Comparison of ENCODE assay signal across 36 mouse cellular contexts in the genomic region with DNA sequence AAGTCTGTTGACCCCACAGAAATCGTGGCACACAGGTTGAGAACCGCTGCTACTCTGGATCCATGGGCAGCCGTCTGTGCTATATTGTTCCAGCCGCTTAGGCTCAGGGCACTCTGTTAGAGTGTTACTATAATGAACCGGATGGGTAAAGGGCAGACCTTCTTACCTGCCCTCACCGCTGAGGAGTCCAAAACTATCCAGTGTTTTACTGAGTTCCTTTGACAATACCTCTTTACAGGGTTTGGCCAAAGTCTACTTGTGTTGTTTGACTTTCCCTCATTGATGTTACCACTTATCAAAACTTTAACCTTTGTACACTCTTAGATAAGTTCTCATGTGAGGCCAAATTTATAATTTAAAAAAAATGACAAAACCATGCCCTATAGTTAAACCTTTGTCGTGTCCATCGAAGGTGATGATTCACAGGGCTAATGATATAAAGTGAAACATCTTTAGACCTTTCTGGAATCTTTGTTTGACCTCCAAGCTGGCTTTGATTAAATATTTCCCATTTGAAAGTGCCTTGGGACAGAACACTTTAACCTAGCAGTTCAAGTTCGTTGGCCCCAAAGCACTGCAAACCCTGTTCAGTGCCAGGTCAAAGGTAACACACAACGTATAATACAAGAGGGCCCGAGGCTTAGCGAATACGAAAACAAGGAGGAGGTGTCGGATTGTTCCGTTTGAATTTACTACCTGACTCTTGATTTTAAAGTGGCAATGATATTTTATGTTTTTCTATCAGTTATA. TPM values are rescaled to one million over a fixed set of nuclear protein-coding genes. Genes with fewer than 3 reads are reported as not detected.
DNase-seq lines count a peak whose midpoint lies in the region; ATAC-seq and TF ChIP-seq lines count a peak whose summit lies in the region.
"Had no signal": no experiment of that assay in that cellular context is flagged by ENCODE, and none has a peak within 500 bp of the region (broad histone marks: within the 10 kb centered on the region; RNA-seq: fewer than 3 reads in every experiment).

No protein-coding gene starts in this region.

- TF ChIP-seq CTCF in liver, embryonic 14.5 days (IDR thresholded peaks at IDR 0.05; ENCODE audit: low read depth) = no peak

- peaks cover 0 to 12% of the 10 kb centered on the region in 2 experiments; a peak in 2 of 4 replicates for H3K4me1 ChIP-seq in liver, embryonic 14.5 days (replicated peaks; ENCODE audit: control insufficient read depth in 2 of 2, insufficient read depth in 2 of 2, low read length in 1 of 2)
- H3K4me1 ChIP-seq in liver, embryonic 12.5 days = no peaks in the 10 kb centered on the region
- H3K4me1 ChIP-seq: embryonic facial prominence, embryonic 10.5 days; embryonic facial prominence, embryonic 15.5 days; forebrain, embryonic 12.5 days; heart, embryonic 13.5 days; limb, embryonic 12.5 days; stomach, embryonic 15.5 days had no signal

- 0 out of 2 replicates have a peak, but pooled peaks have one; percentile 18 for ATAC-seq in liver, embryonic 14.5 days (ENCODE audit: insufficient read depth)
- no peak for ATAC-seq in liver, embryonic 12.5 days
- ATAC-seq: activated CD4-positive, CD25-positive, alpha-beta regulatory T cell, adult 4 months; forebrain, postnatal 0 days had no signal

- H3K27ac ChIP-seq in liver, embryonic 14.5 days = no peak overlapping the region
- H3K27ac ChIP-seq in liver, embryonic 12.5 days = no peak overlapping the region
- H3K27ac ChIP-seq: embryonic facial prominence, embryonic 10.5 days; embryonic facial prominence, embryonic 15.5 days; forebrain, embryonic 12.5 days; heart, embryonic 13.5 days; hindbrain, embryonic 14.5 days; layer of hippocampus, adult 2 months; left cerebral cortex, adult 2 months; limb, embryonic 12.5 days; stomach, embryonic 15.5 days had no signal

- H3K36me3 ChIP-seq in liver, embryonic 14.5 days (replicated peaks; ENCODE audit: control insufficient read depth, insufficient read depth, low read depth) = no peaks in the 10 kb centered on the region
- no peaks in the 10 kb centered on the region for H3K36me3 ChIP-seq in liver, embryonic 12.5 days
- H3K36me3 ChIP-seq: embryonic facial prominence, embryonic 10.5 days; embryonic facial prominence, embryonic 15.5 days; forebrain, embryonic 12.5 days; heart, embryonic 13.5 days; limb, embryonic 12.5 days; stomach, embryonic 15.5 days had no signal

- no peak overlapping the region for H3K4me3 ChIP-seq in liver, embryonic 14.5 days (ENCODE audit: insufficient read depth in 1 of 2, low read depth in 2 of 2, low read length in 2 of 2)
- H3K4me3 ChIP-seq in liver, embryonic 12.5 days = no peak overlapping the region
- H3K4me3 ChIP-seq: embryonic facial prominence, embryonic 10.5 days; embryonic facial prominence, embryonic 15.5 days; forebrain, embryonic 12.5 days; heart, embryonic 13.5 days; layer of hippocampus, adult 2 months; left cerebral cortex, adult 2 months; limb, embryonic 12.5 days; stomach, embryonic 15.5 days had no signal

- no peak overlapping the region for H3K9ac ChIP-seq in liver, embryonic 14.5 days (replicated peaks)
- no peak overlapping the region for H3K9ac ChIP-seq in liver, embryonic 12.5 days
- H3K9ac ChIP-seq: embryonic facial prominence, embryonic 15.5 days; forebrain, embryonic 12.5 days; forebrain, postnatal 0 days; heart, embryonic 13.5 days; hindbrain, embryonic 14.5 days; limb, embryonic 12.5 days; stomach, embryonic 15.5 days had no signal

- peak; percentile 48 for DNase-seq in adrenal gland, postnatal 10 days
- no peak for DNase-seq in adrenal gland, postnatal 36 days
- peak; percentile 91 for DNase-seq in kidney, adult 9 months
- DNase-seq in kidney, postnatal 4 days = no peak
- DNase-seq in liver, embryonic 14.5 days (ENCODE audit: low read depth in 3 of 3, low spot score in 3 of 3) = no peak
- peak; percentile 24 for DNase-seq in yolk sac, embryonic 10.5 days (ENCODE audit: low spot score)
- DNase-seq in cerebellum, adult 9-10 months = no peak
- DNase-seq: adrenal gland, adult 2 months; cerebellum, adult 11-12 months; cerebellum, postnatal 10 days; forebrain, postnatal 0 days; gastrocnemius, postnatal 10 days; heart, postnatal 10 days; lung, adult 2 months; lung, postnatal 10 days; midbrain, embryonic 14.5 days; right cerebral cortex, postnatal 25 days; thymus, postnatal 14 days had no signal

- WGBS in liver, embryonic 14.5 days (ENCODE audit: insufficient replicate concordance) = 69% methylated on average over 15 of the region's 15 CpGs
- 78% methylated on average over 15 of the region's 15 CpGs for WGBS in liver, embryonic 12.5 days (ENCODE audit: insufficient replicate concordance)

- H3K27me3 ChIP-seq in liver, embryonic 14.5 days (ENCODE audit: control insufficient read depth, insufficient read depth, low read length) = no peaks in the 10 kb centered on the region
- H3K27me3 ChIP-seq in liver, embryonic 12.5 days (replicated peaks) = no peaks in the 10 kb centered on the region
- H3K27me3 ChIP-seq: CH12.LX; embryonic facial prominence, embryonic 15.5 days; forebrain, embryonic 12.5 days; heart, embryonic 13.5 days; limb, embryonic 12.5 days; stomach, embryonic 15.5 days had no signal

- no peak overlapping the region for H3K4me2 ChIP-seq in liver, embryonic 14.5 days (ENCODE audit: low read depth)
- H3K4me2 ChIP-seq in liver, embryonic 12.5 days = no peak overlapping the region
- H3K4me2 ChIP-seq: embryonic facial prominence, embryonic 15.5 days; forebrain, embryonic 12.5 days; heart, embryonic 13.5 days; hindbrain, embryonic 14.5 days; limb, embryonic 12.5 days; stomach, embryonic 15.5 days had no signal

- no peaks in the 10 kb centered on the region for H3K9me3 ChIP-seq in liver, embryonic 14.5 days (ENCODE audit: control insufficient read depth, low read length)
- no peaks in the 10 kb centered on the region for H3K9me3 ChIP-seq in liver, embryonic 12.5 days (replicated peaks)
- H3K9me3 ChIP-seq: embryonic facial prominence, embryonic 10.5 days; embryonic facial prominence, embryonic 15.5 days; forebrain, embryonic 12.5 days; heart, embryonic 13.5 days; limb, embryonic 12.5 days; stomach, embryonic 15.5 days had no signal

- no peak for TF ChIP-seq EP300 in liver, embryonic 14.5 days (IDR thresholded peaks at IDR 0.05; ENCODE audit: low read depth)

RNA-seq across cellular contexts. Expression of gene C1qtnf3, which starts 7.3 kb away (rescaled TPM):
- total RNA-seq in adrenal gland, postnatal 10 days (2021) = 1 to 10 TPM; 6.1 to 6.7 TPM
- 1 to 10 TPM; 1.2 to 1.3 TPM for total RNA-seq in adrenal gland, postnatal 36 days (2021)
- polyA plus RNA-seq in liver, embryonic 14.5 days (2012; rRNA removed) = 0.02 TPM in 1 of 2 replicates, not detected in the other
- polyA plus RNA-seq in liver, embryonic 14.5 days (2014; fragmentation: Nextera tagmentation; extraction: Ambion mirVana) = not detected in 2 replicates
- 0.12 and 0.19 TPM in 2 replicates for polyA plus RNA-seq in liver, embryonic 12.5 days (2016; fragmentation: Nextera tagmentation; extraction: Ambion mirVana)
- total RNA-seq: CH12.LX; heart, adult 8-10 months; hematopoietic stem cell, adult 5-6 weeks; layer of hippocampus, adult 2 months; left cerebral cortex, postnatal 25 days; neutrophil, adult 5-6 weeks had no signal
- polyA plus RNA-seq: activated CD4-positive, CD25-positive, alpha-beta regulatory T cell, adult 4 months had no signal

RNA-seq across cellular contexts. Expression of gene Amacr, which starts 22.1 kb away (rescaled TPM):
- 10 to 100 TPM; 33.8 to 40.5 TPM for total RNA-seq in adrenal gland, postnatal 10 days (2021)
- 10 to 100 TPM; 14.4 to 20.0 TPM for total RNA-seq in adrenal gland, postnatal 36 days (2021)
- polyA plus RNA-seq in liver, embryonic 14.5 days (2012; rRNA removed) = 8.5 and 10.9 TPM in 2 replicates
- polyA plus RNA-seq in liver, embryonic 14.5 days (2014; fragmentation: Nextera tagmentation; extraction: Ambion mirVana) = 19.3 and 20.3 TPM in 2 replicates
- polyA plus RNA-seq in liver, embryonic 12.5 days (2016; fragmentation: Nextera tagmentation; extraction: Ambion mirVana) = 10.7 and 13.7 TPM in 2 replicates

RNA-seq across cellular contexts. Expression of gene Slc45a2, which starts 41.1 kb away (rescaled TPM):
- total RNA-seq in adrenal gland, postnatal 10 days (2021) = not detected
- total RNA-seq in adrenal gland, postnatal 36 days (2021) = not detected
- 0.01 TPM in 2 replicates for polyA plus RNA-seq in liver, embryonic 14.5 days (2012; rRNA removed)
- 0.16 TPM in 1 of 2 replicates, not detected in the other for polyA plus RNA-seq in liver, embryonic 14.5 days (2014; fragmentation: Nextera tagmentation; extraction: Ambion mirVana)
- 0.04 TPM in 1 of 2 replicates, not detected in the other for polyA plus RNA-seq in liver, embryonic 12.5 days (2016; fragmentation: Nextera tagmentation; extraction: Ambion mirVana)
- total RNA-seq: adrenal gland, adult 2 months; CH12.LX; forebrain, postnatal 0 days; gastrocnemius, postnatal 10 days; heart, adult 8-10 months; heart, postnatal 10 days; hematopoietic stem cell, adult 5-6 weeks; layer of hippocampus, adult 2 months; layer of hippocampus, postnatal 14 days; left cerebral cortex, postnatal 25 days; neutrophil, adult 5-6 weeks had no signal
- polyA plus RNA-seq: activated CD4-positive, CD25-positive, alpha-beta regulatory T cell, adult 4 months; C2C12; heart, embryonic 13.5 days; lung, adult 2 months; midbrain, embryonic 14.5 days had no signal

Comparison
In these comparisons a context has a peak if more than half of its experiments do, and no peak if none do; other contexts are left out.
1. DNase-seq: peak in adrenal gland, postnatal 10 days (single experiment), kidney, adult 9 months (single experiment) and yolk sac, embryonic 10.5 days (single experiment); none in adrenal gland, postnatal 36 days (0 of 2), kidney, postnatal 4 days (0 of 2), liver, embryonic 14.5 days (0 of 3) and cerebellum, adult 9-10 months (single experiment).